In the genomic region with DNA sequence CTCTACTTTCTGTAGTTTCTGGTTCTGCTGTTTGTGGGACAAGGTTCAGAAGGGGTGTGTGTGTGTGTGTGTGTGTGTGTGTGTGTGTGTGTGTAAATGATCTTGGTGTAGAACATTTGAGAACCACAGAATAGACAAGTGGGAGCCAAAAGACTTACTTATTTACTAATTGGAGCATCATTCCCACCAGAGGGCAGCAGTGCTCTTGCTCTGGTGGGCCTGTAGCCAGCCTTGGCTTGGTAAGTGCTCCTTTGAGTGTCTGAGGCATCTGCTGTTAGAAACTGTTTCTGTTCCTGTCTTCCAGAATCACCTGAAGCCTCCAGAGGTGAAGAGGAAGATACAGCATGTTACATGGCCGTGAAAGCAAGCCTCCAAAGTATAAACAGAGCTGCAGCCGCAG, we compare ENCODE assay signal across 7 mouse cellular contexts. TPM values are rescaled to one million over a fixed set of nuclear protein-coding genes. Genes with fewer than 3 reads are reported as not detected.
DNase-seq lines count a peak whose midpoint lies in the region; ATAC-seq and TF ChIP-seq lines count a peak whose summit lies in the region.

No protein-coding gene starts in this region.

- 81% methylated on average over 2 of the region's 2 CpGs for WGBS in liver, postnatal 0 days (ENCODE audit: insufficient replicate concordance)

- DNase-seq in ovary, postnatal 14 days (ENCODE audit: low spot score) = peak; percentile 38
- no peak for DNase-seq in ovary, postnatal 10 days (ENCODE audit: low spot score)
- peak; percentile 50 for DNase-seq in adrenal gland, postnatal 25 days
- DNase-seq in embryo, embryonic 11 days = peak; percentile 70
- DNase-seq in kidney, adult 9 months = peak; percentile 81
- DNase-seq in liver, postnatal 0 days = peak; percentile 29
- DNase-seq in right cerebral cortex, postnatal 10 days (ENCODE audit: low spot score in 2 of 2) = peak; percentile 74 to 79

- H3K27ac ChIP-seq in liver, postnatal 0 days (ENCODE audit: low read depth) = no peak overlapping the region

- H3K36me3 ChIP-seq in liver, postnatal 0 days (replicated peaks; ENCODE audit: insufficient read depth, low read length) = peaks cover 44% of the 10 kb centered on the region

- TF ChIP-seq CTCF in liver, postnatal 0 days (IDR thresholded peaks at IDR 0.05; ENCODE audit: low read depth) = peak; percentile 64

- no peak overlapping the region for H3K4me2 ChIP-seq in liver, postnatal 0 days (ENCODE audit: low read depth, low read length)

- no peaks in the 10 kb centered on the region for H3K27me3 ChIP-seq in liver, postnatal 0 days (ENCODE audit: insufficient read depth, low read length)

- no peaks in the 10 kb centered on the region for H3K9me3 ChIP-seq in liver, postnatal 0 days (ENCODE audit: low read length)

- no peak for TF ChIP-seq EP300 in liver, postnatal 0 days (IDR thresholded peaks at IDR 0.05; ENCODE audit: low read depth)

- no peak for ATAC-seq in liver, postnatal 0 days

- no peak overlapping the region for H3K9ac ChIP-seq in liver, postnatal 0 days (replicated peaks)

- H3K4me3 ChIP-seq in liver, postnatal 0 days (ENCODE audit: low read depth, low read length) = no peak overlapping the region

- no peaks in the 10 kb centered on the region for H3K4me1 ChIP-seq in liver, postnatal 0 days (ENCODE audit: insufficient read depth)

RNA-seq across cellular contexts. Expression of gene AI597479, which starts 14.4 kb away (rescaled TPM):
- total RNA-seq in adrenal gland, postnatal 25 days (2021) = 18.7 and 20.0 TPM in 2 replicates
- 4.9 and 5.0 TPM in 2 replicates for polyA plus RNA-seq in liver, postnatal 0 days (2015; fragmentation: Nextera tagmentation; extraction: Ambion mirVana)

RNA-seq across cellular contexts. Expression of gene Tgfbrap1, which starts 14.4 kb away (rescaled TPM):
- total RNA-seq in adrenal gland, postnatal 25 days (2021) = 31.9 and 35.9 TPM in 2 replicates
- 2.6 TPM in 2 replicates for polyA plus RNA-seq in liver, postnatal 0 days (2015; fragmentation: Nextera tagmentation; extraction: Ambion mirVana)
